Mouse (Mus musculus): ENCODE measurements at regions not wholly inside any gene's neighbourhood (a gene's known extent, or its start where the extent isn't known, plus 50 kb on each side); places are given as distances from the start of the nearest gene placed in this dataset.

- no peak for DNase-seq (ENCODE audit: low spot score)
- WGBS: 61% methylated on average over 14 of the region's 14 CpGs
Measured at GRCm38 (mm10) chr8:92008616-92009610, 207.0 kb upstream of the Irx3 start.

GRCm38 (mm10) chr8:92005091-92005490 lies 203.2 kb upstream of the Irx3 start:
- no peak for ATAC-seq
- H3K4me2 ChIP-seq (replicated peaks; ENCODE audit: low read depth, low read length): no peak overlapping the region
- TF ChIP-seq EP300 (IDR thresholded peaks at IDR 0.05): no peak
- TF ChIP-seq CTCF (IDR thresholded peaks at IDR 0.05): no peak
- WGBS: 81% methylated on average over 2 of the region's 2 CpGs
- H3K4me3 ChIP-seq (ENCODE audit: low read depth, low read length): no peak overlapping the region
- H3K27ac ChIP-seq (ENCODE audit: low read length): no peak overlapping the region
- no peaks in the 10 kb centered on the region for H3K9me3 ChIP-seq (ENCODE audit: low read length)
- no peak overlapping the region for H3K9ac ChIP-seq (replicated peaks; ENCODE audit: low read depth)
- no peaks in the 10 kb centered on the region for H3K4me1 ChIP-seq (ENCODE audit: insufficient read depth, low read depth, low read length)
- DNase-seq (ENCODE audit: low spot score): no peak
- H3K27me3 ChIP-seq (replicated peaks; ENCODE audit: insufficient read depth, low read length): no peaks in the 10 kb centered on the region
- H3K36me3 ChIP-seq (ENCODE audit: insufficient read depth, low read length): no peaks in the 10 kb centered on the region

More at GRCm38 (mm10) chr8:92008616-92009610, 207.0 kb upstream of the Irx3 start:
- H3K36me3 ChIP-seq (ENCODE audit: insufficient read depth, low read length): no peaks in the 10 kb centered on the region
- H3K27me3 ChIP-seq (replicated peaks; ENCODE audit: insufficient read depth, low read length): no peaks in the 10 kb centered on the region
- ATAC-seq: peak; percentile 35
- no peak overlapping the region for H3K4me3 ChIP-seq (ENCODE audit: low read depth, low read length)
- no peak overlapping the region for H3K9ac ChIP-seq (replicated peaks; ENCODE audit: low read depth)
- H3K27ac ChIP-seq (ENCODE audit: low read length): no peak overlapping the region
- no peak overlapping the region for H3K4me2 ChIP-seq (replicated peaks; ENCODE audit: low read depth, low read length)
- no peaks in the 10 kb centered on the region for H3K9me3 ChIP-seq (ENCODE audit: low read length)
- TF ChIP-seq EP300 (IDR thresholded peaks at IDR 0.05) (0 out of 2 replicates have a peak, but pooled peaks have one; percentile 43), CTCF (IDR thresholded peaks at IDR 0.05) (no peak)
- no peaks in the 10 kb centered on the region for H3K4me1 ChIP-seq (ENCODE audit: insufficient read depth, low read depth, low read length)

DNA sequence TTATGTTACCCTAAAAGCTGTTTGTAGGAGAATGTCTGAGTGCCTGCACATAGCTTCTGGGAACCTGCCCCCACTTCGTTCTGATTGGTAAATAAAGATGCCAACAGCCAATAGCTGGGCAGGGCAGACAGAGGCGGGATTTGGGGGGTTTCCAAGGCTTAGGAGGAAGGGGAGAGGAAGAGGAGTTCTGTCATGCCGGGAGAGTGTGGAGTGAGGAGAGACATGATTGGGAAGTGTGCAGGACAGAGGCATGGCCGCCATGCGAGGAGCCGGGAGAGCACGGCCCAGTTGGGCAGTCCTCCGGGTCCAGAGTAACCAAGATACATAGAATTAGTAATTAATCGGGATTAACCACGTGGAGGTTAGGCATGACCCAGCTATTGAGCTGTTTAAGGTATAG lies 202.7 kb upstream of the Irx3 start:
- Histone ChIP-seq H3K9me3 (ENCODE audit: low read length) (no peaks in the 10 kb centered on the region), H3K4me2 (replicated peaks; ENCODE audit: low read depth, low read length) (no peak overlapping the region), H3K4me3 (ENCODE audit: low read depth, low read length) (no peak overlapping the region), H3K36me3 (ENCODE audit: insufficient read depth, low read length) (no peaks in the 10 kb centered on the region), H3K27me3 (replicated peaks; ENCODE audit: insufficient read depth, low read length) (no peaks in the 10 kb centered on the region), H3K9ac (replicated peaks; ENCODE audit: low read depth) (no peak overlapping the region), H3K27ac (ENCODE audit: low read length) (no peak overlapping the region), H3K4me1 (ENCODE audit: insufficient read depth, low read depth, low read length) (no peaks in the 10 kb centered on the region)
- no peak for TF ChIP-seq EP300 (IDR thresholded peaks at IDR 0.05)
- TF ChIP-seq CTCF (IDR thresholded peaks at IDR 0.05): no peak
- no peak for DNase-seq (ENCODE audit: low spot score)
- ATAC-seq: no peak
- WGBS: 56% methylated on average over 10 of the region's 10 CpGs

- Histone ChIP-seq H3K9me3 (ENCODE audit: low read length) (no peaks in the 10 kb centered on the region), H3K27me3 (replicated peaks; ENCODE audit: insufficient read depth, low read length) (0 out of 2 replicates have a peak, but pooled peaks cover 4% of the 10 kb centered on the region), H3K36me3 (ENCODE audit: insufficient read depth, low read length) (no peaks in the 10 kb centered on the region), H3K4me2 (replicated peaks; ENCODE audit: low read depth, low read length) (no peak overlapping the region), H3K4me1 (ENCODE audit: insufficient read depth, low read depth, low read length) (no peaks in the 10 kb centered on the region), H3K27ac (ENCODE audit: low read length) (no peak overlapping the region), H3K4me3 (ENCODE audit: low read depth, low read length) (no peak overlapping the region), H3K9ac (replicated peaks; ENCODE audit: low read depth) (no peak overlapping the region)
- 100% methylated on average over 1 of the region's 1 CpGs for WGBS
- TF ChIP-seq CTCF (IDR thresholded peaks at IDR 0.05): no peak
- TF ChIP-seq EP300 (IDR thresholded peaks at IDR 0.05): no peak
- DNase-seq (ENCODE audit: low spot score): no peak
- ATAC-seq: no peak
Measured at GRCm38 (mm10) chr8:92000368-92000767, 198.5 kb upstream of the Irx3 start.

GRCm38 (mm10) chr8:91999661-92000060 lies 197.8 kb upstream of the Irx3 start:
- no peaks in the 10 kb centered on the region for H3K9me3 ChIP-seq (ENCODE audit: low read length)
- H3K4me3 ChIP-seq (ENCODE audit: low read depth, low read length): no peak overlapping the region
- H3K9ac ChIP-seq (replicated peaks; ENCODE audit: low read depth): no peak overlapping the region
- ATAC-seq (no peak), DNase-seq (ENCODE audit: low spot score) (no peak)
- H3K4me2 ChIP-seq (replicated peaks; ENCODE audit: low read depth, low read length): no peak overlapping the region
- no peak overlapping the region for H3K27ac ChIP-seq (ENCODE audit: low read length)
- 62% methylated on average over 5 of the region's 5 CpGs for WGBS
- no peaks in the 10 kb centered on the region for H3K36me3 ChIP-seq (ENCODE audit: insufficient read depth, low read length)
- H3K4me1 ChIP-seq (ENCODE audit: insufficient read depth, low read depth, low read length): no peaks in the 10 kb centered on the region
- TF ChIP-seq CTCF (IDR thresholded peaks at IDR 0.05) (no peak), EP300 (IDR thresholded peaks at IDR 0.05) (no peak)
- H3K27me3 ChIP-seq (replicated peaks; ENCODE audit: insufficient read depth, low read length): 0 out of 2 replicates have a peak, but pooled peaks cover 4% of the 10 kb centered on the region

GRCm38 (mm10) chr8:91999189-91999588 lies 197.3 kb upstream of the Irx3 start:
- Histone ChIP-seq H3K4me1 (ENCODE audit: insufficient read depth, low read depth, low read length) (no peaks in the 10 kb centered on the region), H3K9me3 (ENCODE audit: low read length) (no peaks in the 10 kb centered on the region), H3K36me3 (ENCODE audit: insufficient read depth, low read length) (no peaks in the 10 kb centered on the region), H3K9ac (replicated peaks; ENCODE audit: low read depth) (no peak overlapping the region), H3K27ac (ENCODE audit: low read length) (no peak overlapping the region), H3K4me2 (replicated peaks; ENCODE audit: low read depth, low read length) (no peak overlapping the region), H3K4me3 (ENCODE audit: low read depth, low read length) (no peak overlapping the region), H3K27me3 (replicated peaks; ENCODE audit: insufficient read depth, low read length) (0 out of 2 replicates have a peak, but pooled peaks cover 4% of the 10 kb centered on the region)
- DNase-seq (ENCODE audit: low spot score) (no peak), ATAC-seq (peak; percentile 54; the same call in 1 of the 2 replicates)
- WGBS: 54% methylated on average over 2 of the region's 2 CpGs
- TF ChIP-seq CTCF (IDR thresholded peaks at IDR 0.05) (no peak), EP300 (IDR thresholded peaks at IDR 0.05) (peak; percentile 43)

All from lung, postnatal 0 days (tissue).